Mouse (Mus musculus): ENCODE data around the gene Gng12.
"Not testable (repeated sequence)": the region's sequence is repeated elsewhere in the genome, so short reads cannot be mapped to it uniquely, and the experiment has no call there.

Gene Gng12

GRCm38 (mm10) chr6:66955089-66955657 lies 59.0 kb downstream of the Gng12 start:
- peak; percentile 78 for DNase-seq (ENCODE audit: low read depth, low spot score)

GRCm38 (mm10) chr6:66958466-66959235 lies 62.5 kb downstream of the Gng12 start:
- no peak for DNase-seq (ENCODE audit: low read depth, low spot score)

GRCm38 (mm10) chr6:66962582-66963043 lies 66.4 kb downstream of the Gng12 start:
- peak; percentile 87 for DNase-seq (ENCODE audit: low read depth, low spot score)

- DNase-seq (ENCODE audit: low read depth, low spot score) = no peak
Measured at GRCm38 (mm10) chr6:66963068-66963467, 66.9 kb downstream of the Gng12 start.

GRCm38 (mm10) chr6:66963651-66964050 lies 67.5 kb downstream of the Gng12 start:
- not testable (repeated sequence) for DNase-seq (ENCODE audit: low read depth, low spot score)

GRCm38 (mm10) chr6:66964222-66964621 lies 68.0 kb downstream of the Gng12 start:
- DNase-seq (ENCODE audit: low read depth, low spot score) = peak; percentile 60

- no peak for DNase-seq (ENCODE audit: low read depth, low spot score)
Measured at GRCm38 (mm10) chr6:66965203-66965602, 69.0 kb downstream of the Gng12 start.

- no peak for DNase-seq (ENCODE audit: low read depth, low spot score)
Measured at GRCm38 (mm10) chr6:66967788-66968187, 71.6 kb downstream of the Gng12 start.

- DNase-seq (ENCODE audit: low read depth, low spot score) = no peak
Measured at GRCm38 (mm10) chr6:66969446-66969845, 73.2 kb downstream of the Gng12 start.

- no peak for DNase-seq (ENCODE audit: low read depth, low spot score)
Measured at GRCm38 (mm10) chr6:66972300-66972699, 76.1 kb downstream of the Gng12 start.

GRCm38 (mm10) chr6:66973180-66973579 lies 77.0 kb downstream of the Gng12 start:
- DNase-seq (ENCODE audit: low read depth, low spot score) = no peak

- no peak for DNase-seq (ENCODE audit: low read depth, low spot score)
Measured at GRCm38 (mm10) chr6:66975522-66975921, 79.3 kb downstream of the Gng12 start.

GRCm38 (mm10) chr6:66979197-66979596 lies 83.0 kb downstream of the Gng12 start:
- no peak for DNase-seq (ENCODE audit: low read depth, low spot score)

GRCm38 (mm10) chr6:66980040-66980439 lies 83.8 kb downstream of the Gng12 start:
- DNase-seq (ENCODE audit: low read depth, low spot score) = no peak

- no peak for DNase-seq (ENCODE audit: low read depth, low spot score)
Measured at GRCm38 (mm10) chr6:66981366-66981765, 85.2 kb downstream of the Gng12 start.

- no peak for DNase-seq (ENCODE audit: low read depth, low spot score)
Measured at GRCm38 (mm10) chr6:66981864-66982263, 85.7 kb downstream of the Gng12 start.

- no peak for DNase-seq (ENCODE audit: low read depth, low spot score)
Measured at GRCm38 (mm10) chr6:66984079-66984478, 87.9 kb downstream of the Gng12 start.

- DNase-seq (ENCODE audit: low read depth, low spot score) = no peak
Measured at GRCm38 (mm10) chr6:66984672-66985071, 88.5 kb downstream of the Gng12 start.

GRCm38 (mm10) chr6:66985500-66985899 lies 89.3 kb downstream of the Gng12 start:
- DNase-seq (ENCODE audit: low read depth, low spot score) = no peak

- no peak for DNase-seq (ENCODE audit: low read depth, low spot score)
Measured at GRCm38 (mm10) chr6:66986063-66986462, 89.9 kb downstream of the Gng12 start.

GRCm38 (mm10) chr6:66987643-66988042 lies 91.4 kb downstream of the Gng12 start:
- peak; percentile 93 for DNase-seq (ENCODE audit: low read depth, low spot score)

- no peak for DNase-seq (ENCODE audit: low read depth, low spot score)
Measured at GRCm38 (mm10) chr6:66988363-66988762, 92.2 kb downstream of the Gng12 start.

- no peak for DNase-seq (ENCODE audit: low read depth, low spot score)
Measured at GRCm38 (mm10) chr6:66989037-66989436, 92.8 kb downstream of the Gng12 start.

Measured in 3T3-L1 (cell line).